In genomic region chr11:18437834-18438611, GRCm38 (mm10) we compare ENCODE assay signal across 11 mouse cellular contexts.
DNase-seq lines count a peak whose midpoint lies in the region; ATAC-seq and TF ChIP-seq lines count a peak whose summit lies in the region.
"Had no signal": no experiment of that assay in that cellular context is flagged by ENCODE, and none has a peak within 500 bp of the region (broad histone marks: within the 10 kb centered on the region; RNA-seq: fewer than 3 reads in every experiment).

No protein-coding gene starts in this region.

- no peak for TF ChIP-seq CTCF in lung, embryonic 14.5 days (IDR thresholded peaks at IDR 0.05; ENCODE audit: low read depth)

- no peaks in the 10 kb centered on the region for H3K4me1 ChIP-seq in lung, embryonic 14.5 days (ENCODE audit: insufficient read depth)

- WGBS in lung, embryonic 14.5 days, result 40% methylated on average over 6 of the region's 6 CpGs

- H3K9ac ChIP-seq in lung, embryonic 14.5 days, result no peak overlapping the region
- H3K9ac ChIP-seq: liver, embryonic 14.5 days had no signal

- H3K27ac ChIP-seq in lung, embryonic 14.5 days (ENCODE audit: low read depth), result no peak overlapping the region
- H3K27ac ChIP-seq: layer of hippocampus, adult 2 months; liver, embryonic 14.5 days had no signal

- no peak overlapping the region for H3K4me3 ChIP-seq in lung, embryonic 14.5 days (ENCODE audit: low read depth, low read length)
- H3K4me3 ChIP-seq: layer of hippocampus, adult 2 months had no signal

- H3K36me3 ChIP-seq in lung, embryonic 14.5 days (ENCODE audit: insufficient read depth), result no peaks in the 10 kb centered on the region

- no peaks in the 10 kb centered on the region for H3K9me3 ChIP-seq in lung, embryonic 14.5 days (ENCODE audit: low read depth, low read length)

- H3K4me2 ChIP-seq in lung, embryonic 14.5 days, result no peak overlapping the region

- no peaks in the 10 kb centered on the region for H3K27me3 ChIP-seq in lung, embryonic 14.5 days (ENCODE audit: insufficient read depth, low read length)

- ATAC-seq in lung, embryonic 14.5 days (ENCODE audit: insufficient read depth), result no peak

- peak; percentile 29 for DNase-seq in adrenal gland, postnatal 10 days
- DNase-seq in adrenal gland, adult 8-10 months, result no peak
- DNase-seq in lung, embryonic 14.5 days, result peak; percentile 39
- no peak for DNase-seq in lung, postnatal 36 days
- DNase-seq in cerebellum, postnatal 10 days, result peak; percentile 85 to 92
- DNase-seq in mesoderm, embryonic 11.5 days (ENCODE audit: low read depth, low spot score), result peak; percentile 78
- DNase-seq in spleen, postnatal 14 days (ENCODE audit: low spot score in 2 of 2), result no peak
- no peak for DNase-seq in liver
- DNase-seq: spleen, adult 18-20 months had no signal

Comparison
In these comparisons a context has a peak if more than half of its experiments do, and no peak if none do; other contexts are left out.
1. DNase-seq: peak in adrenal gland, postnatal 10 days (single experiment), lung, embryonic 14.5 days (single experiment), cerebellum, postnatal 10 days (2 of 2) and mesoderm, embryonic 11.5 days (single experiment); none in adrenal gland, adult 8-10 months (single experiment), lung, postnatal 36 days (single experiment), spleen, postnatal 14 days (0 of 2) and liver (single experiment).